Mouse (Mus musculus) lung, postnatal 0 days (tissue): ENCODE results near the gene Igfbp4.

Source experiments
- CTCF ChIP-seq: IDR thresholded peaks from 2 replicates; pipeline ENCODE4 v1.5.1; 2016; ENCODE audit warnings: antibody characterized with exemption, mild to moderate bottlenecking
- EP300 ChIP-seq: IDR thresholded peaks from 2 replicates; pipeline ENCODE4 v1.6.1; 2016; ENCODE audit warnings: antibody characterized with exemption, mild to moderate bottlenecking, control low read depth

DNA sequence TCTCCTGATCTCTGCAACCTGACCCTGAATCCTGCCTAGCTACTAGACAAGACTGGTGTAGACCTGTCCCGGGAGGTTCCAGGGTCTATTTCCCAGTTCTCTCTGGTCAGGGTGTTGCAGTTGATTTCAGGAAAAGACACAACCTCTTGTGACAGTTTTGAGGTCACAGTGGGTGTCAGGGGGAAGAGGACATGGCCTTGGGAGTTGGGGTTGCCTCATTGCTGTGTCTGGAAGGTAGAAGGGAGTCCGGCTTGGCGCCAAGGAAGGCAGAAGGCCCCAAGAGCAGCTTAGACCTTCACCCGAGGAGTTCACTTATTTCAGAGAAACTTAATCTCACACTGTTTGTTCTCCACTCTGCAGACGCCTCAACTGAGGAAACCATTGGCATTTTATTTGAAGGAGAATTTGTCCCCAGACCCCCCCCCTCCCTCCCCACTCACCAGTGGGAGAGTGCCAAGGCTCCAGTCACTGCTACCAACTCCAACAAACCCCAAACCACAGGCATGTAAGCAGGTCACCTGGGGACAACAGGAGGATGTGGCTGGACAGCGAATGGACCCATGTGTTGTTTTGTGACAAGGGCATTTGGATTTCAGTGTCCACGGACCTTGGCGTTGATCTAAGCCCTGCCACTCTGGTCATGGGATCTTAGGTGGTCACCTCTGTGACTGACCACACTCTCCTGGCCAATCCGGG lies 61.7 kb downstream of the Igfbp4 start:
- TF ChIP-seq CTCF = no peak
- no peak for TF ChIP-seq EP300
